Mouse (Mus musculus) adrenal gland, adult 2 months (tissue): ENCODE results near the gene Asic2. TPM values are rescaled to one million over a fixed set of nuclear protein-coding genes. Genes with fewer than 3 reads are reported as not detected.

Experiments used
- DNase-seq: peaks from one replicate; pipeline ENCODE4 v3.0.0; 2021
- polyA plus RNA-seq: library from polyadenylated mRNA; depleted of rRNA; stranded (reverse); fragments of >200 nt; gene quantifications from 2 replicates; pipeline ENCODE4 v1.2.3, GENCODE M21; 2012
- total RNA-seq, 2 experiments: library from RNA; stranded (reverse); gene quantifications; 2 replicates each; pipeline ENCODE4 v1.2.3; 2021

Asic2 gene
- total and polyA plus RNA-seq, 3 experiments: 1.9 to 2.7 (median 2.1) TPM

DNA sequence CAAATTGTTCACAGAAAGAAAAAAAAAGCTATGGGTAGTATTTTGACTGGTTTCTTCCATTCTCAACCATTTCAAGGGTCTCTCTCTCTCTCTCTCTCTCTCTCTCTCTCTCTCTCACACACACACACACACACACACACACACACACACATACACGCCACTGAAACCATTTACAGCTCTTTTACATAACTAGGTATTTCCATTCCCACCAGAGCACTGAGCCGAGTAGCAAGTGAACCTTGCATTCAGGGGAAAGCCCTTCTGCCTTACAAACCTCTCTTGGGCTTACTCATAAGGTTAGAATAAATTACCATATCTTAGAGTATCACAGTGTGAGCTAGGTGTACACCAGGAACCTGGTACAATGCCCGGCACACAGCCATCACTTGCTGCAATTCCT, 452.5 kb downstream of the Asic2 start:
- DNase-seq: no peak

DNA sequence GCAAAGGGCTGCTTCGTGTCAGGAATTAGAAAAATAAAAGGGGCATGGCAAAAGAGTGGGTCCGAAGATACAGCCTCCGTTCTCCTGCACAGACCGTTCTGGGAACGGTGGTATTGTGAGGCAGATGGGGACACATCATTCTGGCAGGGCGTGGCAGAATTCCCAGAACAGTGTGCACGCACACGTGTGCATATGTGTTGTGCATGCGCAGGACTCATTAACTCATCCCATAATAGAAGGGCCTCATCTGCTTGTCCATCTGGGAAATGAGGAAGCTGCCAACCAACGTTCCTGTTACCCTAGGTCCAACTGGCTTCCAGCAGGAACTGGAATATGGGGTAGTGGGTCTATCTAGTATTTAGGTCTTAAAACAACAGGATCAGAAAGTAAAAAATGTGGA, 455.8 kb downstream of the Asic2 start:
- no peak for DNase-seq

DNA sequence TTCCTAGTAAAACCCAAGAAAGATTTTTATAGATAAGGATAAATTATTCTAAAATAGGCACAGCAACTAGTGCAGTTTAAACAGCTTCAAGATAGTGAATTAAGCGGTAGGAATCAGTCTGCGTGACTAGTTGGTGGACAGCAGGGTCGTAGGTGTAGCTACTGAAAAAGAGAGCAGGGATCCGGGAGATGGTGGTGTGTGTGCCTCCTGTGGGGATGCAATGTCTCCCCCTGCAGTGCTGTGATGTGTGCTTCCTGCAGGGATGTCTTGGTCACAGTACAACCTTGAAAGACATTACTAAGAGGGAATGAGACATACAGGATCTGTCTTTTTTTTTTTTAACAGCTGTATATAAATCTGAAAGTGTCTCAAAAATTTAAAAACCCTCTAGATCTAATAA, 456.9 kb downstream of the Asic2 start:
- no peak for DNase-seq

DNA sequence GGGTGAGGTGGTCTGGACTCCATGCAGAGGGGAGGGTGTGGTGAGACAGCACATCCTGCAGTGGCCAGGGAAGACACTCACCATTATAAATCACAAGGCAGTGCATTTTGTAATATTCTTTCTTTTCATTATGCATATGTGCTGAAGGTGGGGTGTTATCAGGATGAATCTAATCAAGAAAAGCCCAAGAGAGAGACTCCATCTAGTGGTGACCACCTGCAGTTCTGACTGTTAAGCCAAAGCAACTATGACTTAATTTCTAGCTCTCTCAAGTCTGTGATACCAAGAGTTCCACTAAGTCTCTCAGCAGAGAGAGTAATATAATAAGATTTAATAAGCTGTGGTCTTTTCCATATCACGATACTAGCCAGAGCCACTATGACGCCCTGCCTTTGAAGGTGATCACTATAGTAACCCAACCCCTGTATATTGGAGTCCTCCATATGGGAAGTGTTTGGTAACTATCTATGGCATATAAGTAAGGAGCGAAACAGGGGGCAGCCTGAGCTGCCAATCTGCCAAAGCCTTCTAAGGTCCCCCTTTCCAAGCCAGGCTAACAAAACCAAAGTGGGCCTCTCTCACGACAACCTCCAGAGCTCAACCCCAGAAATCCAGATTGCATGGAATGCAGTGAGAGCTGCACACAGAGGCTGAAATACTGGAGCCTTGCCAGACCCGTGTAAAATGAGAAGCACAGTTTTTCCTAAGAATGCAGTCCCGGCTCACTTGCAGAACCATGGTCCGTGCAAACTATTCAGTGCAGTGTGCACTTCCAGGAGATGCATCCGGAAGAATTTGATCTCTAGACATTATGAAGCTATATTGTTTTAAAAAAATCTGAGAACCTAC, 459.6 kb downstream of the Asic2 start:
- no peak for DNase-seq

DNA sequence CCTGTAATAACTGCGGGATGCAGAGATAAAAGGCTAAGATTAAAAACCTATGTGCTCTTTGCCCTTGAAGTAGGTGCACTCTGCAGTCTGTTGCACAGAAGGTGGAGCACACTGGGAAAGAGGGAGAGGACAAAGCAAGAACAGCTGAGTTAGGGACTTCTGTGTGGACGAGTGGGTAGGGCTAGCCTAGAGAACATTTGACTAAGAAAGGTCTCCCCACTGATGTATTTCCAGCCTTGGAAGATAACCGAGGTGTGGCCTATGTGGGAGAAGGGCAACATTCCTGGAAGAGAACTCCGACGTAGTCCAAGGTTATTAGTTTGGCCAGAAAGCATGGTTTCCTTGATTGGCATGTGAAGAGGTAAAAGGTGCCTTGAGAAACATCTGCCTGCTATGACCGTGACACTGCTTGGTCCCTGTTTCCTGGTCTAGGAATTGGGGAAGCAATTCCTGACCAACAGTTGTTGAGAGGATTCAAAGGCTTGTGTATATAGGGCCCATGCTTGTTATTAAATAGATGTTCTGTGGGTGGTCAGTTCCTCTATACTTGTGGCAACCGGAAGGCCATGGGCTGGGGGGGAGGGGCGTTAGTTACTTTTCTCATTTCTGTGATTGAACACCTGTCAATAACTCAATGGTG, 463.3 kb downstream of the Asic2 start:
- DNase-seq: no peak

DNA sequence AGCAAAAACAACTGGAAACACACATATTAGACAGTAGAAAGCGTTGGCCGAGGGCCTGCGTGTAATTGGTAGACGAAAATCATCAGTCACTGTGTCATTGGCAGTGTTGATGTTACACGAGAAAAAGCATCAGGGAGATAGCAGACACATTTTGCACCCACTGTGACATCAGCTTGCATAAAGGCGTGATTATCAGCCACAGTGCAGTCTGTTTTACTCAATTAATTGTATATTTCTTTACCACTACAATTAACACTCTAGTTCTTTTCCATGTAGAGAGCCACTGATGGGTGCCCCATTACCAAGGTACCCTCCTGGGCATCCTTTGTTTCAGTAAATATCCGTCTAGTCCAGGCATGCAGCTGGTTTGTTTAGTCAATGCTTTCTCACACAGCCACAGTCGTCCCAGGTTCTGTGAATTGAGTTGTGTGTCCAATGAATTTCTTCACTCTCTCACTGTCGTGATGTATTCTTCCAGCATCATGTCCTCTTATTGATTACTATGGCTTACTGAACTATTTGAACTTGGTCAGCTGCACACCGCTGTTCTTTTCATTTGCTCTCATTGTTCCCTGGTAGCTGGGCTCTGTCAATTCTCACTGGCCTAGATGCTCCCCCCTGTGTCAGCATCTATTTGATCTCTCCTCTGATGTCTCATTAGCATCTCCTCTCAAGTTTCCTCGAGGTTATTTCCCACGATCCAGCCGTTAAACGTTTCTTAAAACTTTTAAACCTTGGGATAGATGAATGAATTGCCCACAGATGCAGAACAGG, 466.6 kb downstream of the Asic2 start:
- no peak for DNase-seq

DNA sequence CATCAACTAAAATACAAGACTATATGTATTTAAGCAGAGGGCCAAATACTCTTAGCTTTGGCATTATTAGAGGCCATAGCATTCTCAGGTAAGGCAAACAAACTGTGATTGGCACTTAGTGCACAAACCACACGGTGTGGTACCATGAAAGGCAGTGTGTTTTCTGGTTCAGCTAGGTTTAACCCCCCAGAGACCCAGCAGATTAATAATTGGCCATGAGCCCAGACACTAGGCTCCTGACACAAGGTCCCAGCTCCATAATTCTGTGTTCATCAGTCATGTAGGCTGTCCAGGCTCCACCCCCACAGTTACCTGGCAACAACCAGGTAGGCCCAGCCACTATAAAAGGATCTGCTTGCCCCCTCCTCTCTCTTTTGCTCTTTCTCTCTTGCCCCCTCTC, 469.3 kb downstream of the Asic2 start:
- DNase-seq: no peak

DNA sequence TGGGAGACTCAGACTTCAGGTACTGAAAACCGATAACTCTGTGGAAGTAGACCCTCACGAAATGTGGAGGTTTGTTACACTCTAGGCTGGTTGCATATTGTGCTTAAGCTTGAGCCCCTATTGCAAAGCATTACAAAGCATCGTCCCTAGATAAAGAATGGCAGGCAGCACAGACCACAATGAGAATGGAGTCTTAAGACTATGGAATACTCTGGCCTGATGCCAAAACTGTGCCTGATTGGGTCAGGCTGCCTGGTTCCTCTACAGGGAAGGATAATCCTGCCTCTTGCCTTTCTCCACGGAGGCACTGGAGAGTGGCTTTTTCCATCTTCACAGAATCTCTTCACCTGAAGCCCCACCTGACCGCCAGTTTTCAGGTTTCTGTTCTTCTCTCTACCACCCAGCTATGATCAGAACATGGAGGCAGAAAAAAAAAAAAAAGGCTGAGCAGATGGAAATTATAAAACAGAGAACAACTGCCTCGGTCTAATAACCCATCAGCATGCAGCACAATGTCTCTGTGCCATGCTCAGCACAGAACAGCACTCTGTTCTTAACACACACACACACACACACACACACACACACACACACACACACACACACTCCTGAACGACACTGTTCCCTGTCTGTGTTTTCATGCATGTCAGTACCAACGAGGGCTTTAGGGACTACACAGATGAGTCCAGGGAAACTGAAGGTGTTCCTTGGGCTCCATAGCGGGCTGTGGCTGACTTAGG, 470.4 kb downstream of the Asic2 start:
- no peak for DNase-seq

DNA sequence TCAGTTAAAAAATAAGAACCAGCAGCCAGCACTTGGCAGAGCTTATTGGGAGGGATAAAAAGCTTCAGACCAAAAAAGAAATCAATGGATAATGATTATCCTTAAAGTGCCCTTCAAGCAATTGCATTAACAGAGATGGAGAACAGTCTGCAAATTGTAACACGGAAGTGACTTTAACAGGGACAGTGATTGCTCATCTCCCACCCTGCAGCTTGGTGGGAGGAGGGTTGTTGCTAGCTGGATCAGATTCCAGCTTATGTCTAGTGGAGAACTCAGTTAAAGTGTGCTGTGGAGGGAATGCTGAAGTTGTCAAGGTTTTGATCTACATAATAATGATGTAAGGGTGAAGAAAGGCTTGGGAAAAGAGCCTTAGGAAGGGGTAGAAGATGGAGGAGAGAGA, 471.8 kb downstream of the Asic2 start:
- no peak for DNase-seq

DNA sequence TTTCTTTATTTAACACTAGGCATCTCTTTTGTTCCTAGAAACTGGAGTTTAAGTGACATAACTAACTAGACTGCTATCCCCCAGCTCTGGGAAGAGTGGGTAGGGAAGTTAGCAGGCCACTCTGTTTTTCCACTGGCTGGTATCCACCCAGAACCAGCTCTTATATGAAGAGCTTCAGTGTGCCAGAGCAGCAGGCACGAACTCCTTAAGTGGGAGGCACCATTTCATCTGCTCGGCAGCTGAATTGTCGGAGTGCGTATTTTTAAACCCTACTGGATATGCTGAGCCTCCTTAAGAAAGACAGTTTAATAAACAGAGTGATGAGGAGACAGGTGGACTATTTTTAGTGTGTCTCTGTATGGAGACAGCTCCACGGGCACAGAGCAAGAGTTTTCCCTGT, 475.9 kb downstream of the Asic2 start:
- no peak for DNase-seq

DNA sequence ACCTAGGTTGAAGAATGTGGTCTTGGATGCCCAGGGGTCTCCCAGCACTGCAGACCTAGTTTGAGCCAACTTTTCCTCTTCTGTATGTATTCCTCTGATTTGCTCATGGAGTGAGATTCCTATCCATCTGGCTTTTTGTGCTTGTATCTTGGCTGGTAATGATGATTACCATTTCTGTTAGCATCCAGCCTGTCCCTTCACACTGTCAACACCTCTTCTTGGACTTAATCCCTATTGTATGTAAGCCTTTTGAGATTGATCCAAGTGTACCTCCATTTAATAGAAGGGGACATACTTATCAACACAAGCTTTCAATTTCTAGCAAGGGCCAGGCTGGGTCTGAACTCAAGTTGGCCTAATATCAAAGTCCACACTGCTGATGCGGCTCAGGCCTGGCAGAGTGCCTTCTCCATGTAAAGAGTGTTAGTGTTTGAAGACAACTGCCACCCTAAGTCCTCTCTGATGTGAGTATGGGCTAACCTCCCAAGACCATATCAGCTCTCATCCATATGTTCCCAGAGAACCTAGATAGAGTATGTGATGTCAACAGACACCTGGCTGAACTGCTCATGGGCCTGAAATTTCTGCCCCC, 479.0 kb downstream of the Asic2 start:
- DNase-seq: no peak

DNA sequence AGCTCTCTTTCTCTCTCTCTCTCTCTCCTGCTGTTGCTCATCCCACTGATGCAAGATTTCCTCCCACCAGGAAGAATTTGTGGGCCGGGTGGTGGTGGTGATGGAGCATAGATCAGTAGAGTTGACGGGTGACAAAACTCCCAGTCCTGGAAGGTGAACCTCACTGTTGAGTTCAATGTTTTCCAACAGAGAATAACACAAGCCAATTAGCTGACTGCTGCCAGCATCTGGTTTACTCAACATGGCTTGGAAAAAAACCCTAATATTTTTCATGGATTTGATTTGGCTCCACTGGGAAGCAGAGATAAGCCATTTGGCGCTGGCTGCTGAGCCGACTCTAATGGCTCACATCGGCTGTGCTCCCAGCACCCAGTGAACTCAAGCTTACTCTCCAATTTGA, 479.6 kb downstream of the Asic2 start:
- no peak for DNase-seq

DNA sequence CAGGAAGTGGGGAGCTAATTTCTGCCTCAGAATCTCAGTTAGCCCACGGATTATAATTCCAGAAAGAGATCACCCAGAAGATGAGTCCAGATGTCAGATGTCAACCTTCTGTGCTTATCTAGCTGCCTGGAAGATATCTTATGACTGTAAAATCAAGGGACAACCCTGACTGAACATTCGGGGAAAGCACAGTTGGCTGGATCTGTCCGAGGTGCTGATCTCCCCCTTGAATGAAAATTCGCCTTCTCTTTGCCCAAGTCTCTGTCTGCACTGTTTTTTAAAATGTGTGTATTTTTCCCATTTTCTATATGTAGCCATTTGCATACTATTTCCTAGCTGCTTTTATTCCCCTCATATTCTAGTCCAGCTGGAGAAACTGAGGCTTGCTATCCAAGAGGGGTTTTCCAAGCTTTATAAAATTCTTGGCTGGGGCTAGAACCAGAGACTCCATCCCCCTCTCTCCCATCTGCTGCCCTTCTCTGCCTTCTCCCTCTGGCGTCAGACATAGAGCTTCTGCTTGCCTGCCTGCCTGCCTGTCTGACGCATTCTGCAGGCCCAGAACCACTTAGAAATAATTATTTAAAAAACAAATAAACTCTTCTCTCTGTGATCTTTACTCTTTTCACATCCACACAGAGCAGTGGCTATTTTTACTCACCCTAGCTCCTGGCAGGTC, 481.9 kb downstream of the Asic2 start:
- DNase-seq: no peak

DNA sequence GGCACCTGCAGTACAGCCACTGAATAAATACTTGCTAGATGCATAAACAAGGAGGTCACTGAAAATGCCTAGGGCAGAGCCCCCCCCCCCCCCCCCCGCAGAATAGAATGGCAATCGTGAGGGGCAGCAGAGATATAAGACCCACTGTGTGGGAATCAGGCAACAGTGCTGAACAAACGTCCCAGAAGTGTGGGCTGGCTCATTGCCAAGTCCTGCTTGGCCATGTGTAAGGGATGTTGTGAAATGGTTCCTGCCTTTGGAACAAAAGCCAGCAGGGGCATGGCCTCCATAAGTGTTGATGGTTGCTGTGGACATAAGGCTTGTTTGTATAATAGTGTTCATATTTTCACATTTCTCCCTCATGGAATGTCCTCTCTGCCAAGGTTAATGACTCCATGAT, 487.1 kb downstream of the Asic2 start:
- DNase-seq: no peak

DNA sequence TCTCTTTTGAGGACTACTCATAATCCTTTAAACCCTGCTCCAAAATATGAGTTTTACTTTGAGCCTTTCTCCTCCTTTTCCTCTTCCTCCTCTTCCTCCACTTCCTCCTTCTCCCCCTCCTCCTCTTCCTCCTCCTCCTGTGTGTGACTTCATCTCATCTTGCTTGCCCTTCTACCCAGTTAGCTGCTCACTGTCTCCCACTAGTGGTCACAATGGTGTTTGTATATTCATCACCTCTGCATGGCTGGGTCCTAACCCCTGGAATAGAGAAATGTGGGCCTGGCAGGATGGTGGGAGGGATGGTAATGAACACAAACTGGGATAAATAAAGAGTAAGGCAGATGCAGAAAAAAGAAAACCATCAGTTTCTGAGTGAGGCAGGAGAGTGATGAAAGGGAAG, 492.0 kb downstream of the Asic2 start:
- DNase-seq: no peak

DNA sequence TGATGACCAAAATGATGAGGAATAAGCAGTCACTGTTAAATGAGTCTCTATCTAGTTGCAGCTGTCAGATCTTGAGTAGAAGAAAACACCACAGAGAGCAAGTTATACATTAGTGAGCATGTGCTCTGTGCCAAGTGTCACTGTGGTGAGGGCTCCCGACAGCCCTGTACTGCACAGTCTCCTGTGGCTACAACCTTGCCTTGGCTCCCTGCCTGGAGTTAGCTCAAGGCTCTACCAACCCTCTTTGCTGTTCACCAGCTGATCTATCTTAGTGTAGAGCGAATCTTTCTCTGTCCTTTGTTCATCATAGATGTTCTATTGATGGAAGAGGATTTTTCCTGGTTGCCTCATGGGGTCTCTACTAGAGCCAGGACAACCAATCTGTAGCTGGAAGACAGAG, 494.1 kb downstream of the Asic2 start:
- no peak for DNase-seq

DNA sequence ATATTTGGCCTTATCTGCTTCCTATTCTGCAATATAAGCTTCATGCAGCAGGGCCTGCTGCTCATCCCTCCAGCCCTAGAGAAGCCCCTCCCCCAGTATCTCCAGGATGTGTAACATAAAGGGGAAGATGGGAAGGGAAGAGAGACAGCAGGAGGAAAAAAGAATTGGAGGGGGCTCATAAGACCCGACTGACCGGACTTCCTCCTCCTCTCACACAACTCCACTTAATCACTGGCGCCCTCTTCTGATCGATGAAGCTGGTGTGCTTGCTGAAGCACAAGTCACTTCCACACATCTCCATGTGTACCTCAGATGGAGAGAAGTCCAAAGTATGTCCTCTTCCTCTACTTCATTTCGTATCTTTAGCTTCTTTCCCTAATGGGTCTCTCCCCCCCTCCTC, 506.1 kb downstream of the Asic2 start:
- DNase-seq: peak; percentile 12

DNA sequence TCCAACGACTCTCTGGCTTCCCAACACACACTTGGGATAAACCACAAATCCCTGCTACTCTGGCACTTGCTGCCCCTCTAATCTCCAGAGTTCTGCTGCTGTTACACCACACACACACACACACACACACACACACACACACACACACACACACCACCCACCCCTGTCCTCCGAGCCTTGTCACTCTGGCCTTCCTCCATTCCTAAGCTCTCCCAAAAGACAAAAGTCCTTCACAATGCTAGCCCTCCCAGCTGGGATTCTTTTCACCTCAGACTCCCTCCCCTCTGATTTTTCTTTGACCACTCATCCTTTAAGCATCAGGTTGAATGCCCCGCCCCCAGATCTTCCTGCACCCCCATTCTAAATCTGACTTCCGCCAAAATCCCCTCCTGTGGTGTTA, 506.5 kb downstream of the Asic2 start:
- DNase-seq: no peak

DNA sequence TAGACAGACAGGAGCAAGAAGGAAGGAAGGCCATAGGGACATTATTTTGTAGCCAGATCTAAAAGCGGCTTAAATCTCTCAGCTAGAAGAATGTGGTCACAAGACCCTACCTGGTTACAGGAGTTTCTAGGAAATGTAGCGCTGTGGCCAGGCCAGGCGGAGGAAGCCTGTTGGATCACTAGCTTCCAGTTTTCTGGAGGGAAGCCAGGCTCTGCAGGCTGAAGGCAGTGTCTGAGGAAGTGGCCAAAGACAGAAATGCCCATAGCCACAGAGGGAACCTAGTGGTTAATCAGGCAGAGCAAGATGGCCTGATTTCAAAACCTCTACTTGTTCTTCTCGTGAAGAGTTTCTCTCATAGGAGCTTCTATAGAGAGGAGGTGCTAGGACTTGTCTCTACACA, 513.3 kb downstream of the Asic2 start:
- no peak for DNase-seq

DNA sequence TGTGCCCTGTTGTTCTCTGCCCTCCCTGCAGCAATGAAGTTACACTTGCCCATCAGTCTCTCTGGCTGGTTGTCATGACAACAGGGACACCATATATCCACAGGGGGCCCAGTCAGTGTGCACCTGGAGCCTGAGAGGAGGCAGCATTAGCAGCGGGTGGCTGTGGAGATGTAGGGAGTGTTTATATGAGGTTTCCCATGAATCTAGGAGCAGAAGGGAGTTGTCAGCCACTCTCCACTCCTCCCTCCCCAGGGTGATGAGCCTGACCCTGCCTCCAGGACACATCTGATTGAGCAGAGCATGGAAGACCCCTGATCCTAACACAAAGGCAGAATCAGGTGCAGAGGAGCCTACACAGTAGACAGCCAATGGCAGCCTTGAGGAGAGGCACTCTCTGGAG, 514.1 kb downstream of the Asic2 start:
- no peak for DNase-seq

DNA sequence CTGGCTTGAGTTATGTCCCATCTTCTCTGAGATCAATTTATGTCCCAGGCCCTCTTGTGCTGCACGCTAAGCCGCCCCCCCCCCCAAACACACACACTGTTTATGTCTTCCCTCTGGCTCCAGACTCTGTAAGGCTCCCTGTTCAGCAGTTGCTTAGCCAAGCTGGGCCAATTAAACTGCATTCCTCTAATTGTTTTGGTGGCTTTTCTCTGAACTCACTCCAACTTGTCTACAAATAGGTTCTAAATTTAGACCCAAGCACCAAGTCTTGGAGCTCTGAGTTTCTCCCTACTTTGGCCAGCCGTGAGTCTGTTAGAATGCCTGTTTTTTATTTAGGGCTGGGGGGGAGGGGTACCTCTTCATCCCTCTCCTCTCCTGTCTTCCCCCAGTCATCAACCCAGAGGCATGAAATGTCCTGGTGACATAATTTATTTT, 519.0 kb downstream of the Asic2 start:
- DNase-seq: no peak
